Mouse (Mus musculus): ENCODE measurements around the gene Zfp968. TPM values are rescaled to one million over a fixed set of nuclear protein-coding genes. Genes with fewer than 3 reads are reported as not detected.
"Not testable (repeated sequence)": the region's sequence is repeated elsewhere in the genome, so short reads cannot be mapped to it uniquely, and the experiment has no call there.

Gene Zfp968
- 6.5 and 8.3 TPM in 2 replicates for polyA plus RNA-seq (2015; fragmentation: Nextera tagmentation; extraction: Ambion mirVana)

GRCm38 (mm10) chr2:175372136-175372535 is at the start of gene Zfp968:
Gene Zfp968 (plus strand): TSS chr2:175372436.
- WGBS = no CpG with 5 or more reads among the region's 6 CpGs
- not testable (repeated sequence) for H3K36me3 ChIP-seq

GRCm38 (mm10) chr2:175338097-175338496 is 34.1 kb upstream of the Zfp968 start, which contains the start of gene Gm4631:
Gene Gm4631 (minus strand): TSS chr2:175338197.
- not testable (repeated sequence) for H3K4me3 ChIP-seq (replicated peaks)

More at GRCm38 (mm10) chr2:175372136-175372535, at the start of gene Zfp968:
- not testable (repeated sequence) for H3K4me1 ChIP-seq; ATAC-seq (ENCODE audit: insufficient read depth, low FRiP score, low read depth); H3K4me3 ChIP-seq (replicated peaks); H3K9ac ChIP-seq; H3K27ac ChIP-seq; H3K9me3 ChIP-seq; H3K4me2 ChIP-seq; H3K27me3 ChIP-seq (replicated peaks)

More at GRCm38 (mm10) chr2:175338097-175338496, 34.1 kb upstream of the Zfp968 start, which contains the start of gene Gm4631:
- not testable (repeated sequence) for H3K4me1 ChIP-seq; ATAC-seq (ENCODE audit: insufficient read depth, low FRiP score, low read depth); H3K4me2 ChIP-seq; H3K36me3 ChIP-seq; H3K27me3 ChIP-seq (replicated peaks); H3K9ac ChIP-seq; H3K27ac ChIP-seq; H3K9me3 ChIP-seq
- WGBS = no CpG with 5 or more reads among the region's 8 CpGs

Other genes starting within 250 kb of the Zfp968 start
- 4.4 and 5.4 TPM in 2 replicates for gene Gm14399, start 230.4 kb upstream of the Zfp968 start, polyA plus RNA-seq (2015; fragmentation: Nextera tagmentation; extraction: Ambion mirVana)
- gene Gm14443, start 196.6 kb upstream of the Zfp968 start, polyA plus RNA-seq (2015; fragmentation: Nextera tagmentation; extraction: Ambion mirVana) = 0.65 and 1.1 TPM in 2 replicates
- gene Gm14391, start 165.5 kb upstream of the Zfp968 start, polyA plus RNA-seq (2015; fragmentation: Nextera tagmentation; extraction: Ambion mirVana) = 5.2 and 6.4 TPM in 2 replicates
- gene Gm14440, start 97.3 kb upstream of the Zfp968 start, polyA plus RNA-seq (2015; fragmentation: Nextera tagmentation; extraction: Ambion mirVana) = 1.1 TPM in 1 of 2 replicates, not detected in the other
- 16.3 and 18.5 TPM in 2 replicates for gene Gm4631, start 34.2 kb upstream of the Zfp968 start, polyA plus RNA-seq (2015; fragmentation: Nextera tagmentation; extraction: Ambion mirVana)
- gene Gm4724, start 63.4 kb downstream of the Zfp968 start, polyA plus RNA-seq (2015; fragmentation: Nextera tagmentation; extraction: Ambion mirVana) = 9.3 and 9.9 TPM in 2 replicates
- gene Zfp965, start 97.5 kb downstream of the Zfp968 start, polyA plus RNA-seq (2015; fragmentation: Nextera tagmentation; extraction: Ambion mirVana) = 6.3 and 7.7 TPM in 2 replicates

Data from stomach, embryonic 15.5 days (tissue).